Mouse (Mus musculus): Measurements from ENCODE around the gene Rabl3.

Rabl3 gene

DNA sequence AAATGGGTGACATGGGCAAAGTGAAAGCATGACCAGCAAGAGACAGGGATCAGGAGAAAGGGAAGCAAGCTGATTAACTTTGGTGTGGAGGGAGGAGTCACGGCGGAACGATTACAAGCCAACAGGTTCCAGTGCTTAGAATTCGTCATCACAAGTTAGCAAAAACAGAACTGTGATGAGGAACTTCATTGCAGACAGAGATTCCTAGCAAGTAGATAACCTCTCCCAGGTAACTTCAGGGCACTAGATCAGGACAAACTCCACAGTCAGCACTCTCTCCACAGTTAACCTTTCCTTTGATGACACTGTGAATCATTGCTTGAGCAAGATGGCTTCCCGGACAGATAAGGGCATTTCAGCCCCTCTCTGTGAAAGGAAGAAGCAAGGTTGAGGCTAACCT lies 57.7 kb downstream of the Rabl3 start:
- no peak for DNase-seq (ENCODE audit: low spot score in 2 of 2)

DNA sequence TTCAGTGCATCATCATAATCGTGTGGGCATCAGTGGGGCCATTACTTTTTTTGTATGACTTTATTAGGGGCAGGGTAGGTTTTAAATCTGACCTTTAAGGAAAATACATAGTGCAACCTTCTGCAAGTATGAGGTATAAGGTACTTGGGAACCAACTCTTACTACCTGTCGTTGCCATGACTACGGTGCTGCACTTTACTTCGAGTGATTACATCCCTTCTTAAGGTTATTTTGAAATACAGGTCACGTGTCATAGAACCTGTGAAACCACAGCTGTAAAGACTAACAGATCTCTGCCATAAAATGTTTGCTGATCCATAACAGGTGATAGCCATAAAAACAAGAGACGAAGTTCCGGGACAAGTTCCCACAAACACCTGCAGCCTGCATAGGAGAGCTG lies 58.8 kb downstream of the Rabl3 start:
- no peak for DNase-seq (ENCODE audit: low spot score in 2 of 2)

DNA sequence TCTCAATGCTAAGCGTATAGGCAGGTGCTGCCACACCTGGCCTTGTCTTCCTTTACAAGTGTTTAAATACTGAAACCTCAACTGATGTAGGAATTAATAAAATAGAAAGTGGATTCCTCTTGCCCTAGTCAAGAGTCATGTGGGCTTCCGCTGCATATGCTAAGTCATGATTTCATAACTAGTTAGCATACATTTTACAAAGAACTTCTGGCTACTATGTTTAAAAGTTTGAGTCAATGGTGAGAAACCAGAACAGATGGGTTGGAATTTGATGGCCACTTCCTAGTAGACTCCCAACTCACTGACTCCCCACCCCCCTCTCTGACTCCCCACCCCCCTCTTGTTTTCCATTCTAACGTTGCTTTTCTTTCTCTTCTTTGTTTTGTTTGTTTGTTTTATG lies 59.6 kb downstream of the Rabl3 start:
- no peak for DNase-seq (ENCODE audit: low spot score in 2 of 2)

DNA sequence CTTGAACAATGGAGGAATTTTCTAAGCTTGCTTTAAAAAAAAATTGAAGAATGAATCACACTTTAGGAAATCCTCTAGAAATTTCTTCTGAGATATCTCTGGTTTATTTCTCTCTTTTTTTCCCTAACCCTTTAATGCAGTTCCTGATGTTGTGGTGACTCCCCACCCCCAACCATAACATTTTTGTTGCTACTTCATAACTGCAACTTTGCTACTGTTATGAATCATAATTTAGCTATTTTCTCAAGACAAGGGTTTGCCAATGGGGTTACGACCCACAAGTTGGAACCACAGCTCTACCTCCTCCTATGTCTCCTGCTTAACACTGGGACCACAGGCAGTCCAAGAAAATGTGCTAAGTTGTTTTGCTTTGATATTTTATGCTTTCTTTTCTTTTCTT lies 63.7 kb downstream of the Rabl3 start:
- DNase-seq (ENCODE audit: low spot score in 2 of 2), result no peak

DNA sequence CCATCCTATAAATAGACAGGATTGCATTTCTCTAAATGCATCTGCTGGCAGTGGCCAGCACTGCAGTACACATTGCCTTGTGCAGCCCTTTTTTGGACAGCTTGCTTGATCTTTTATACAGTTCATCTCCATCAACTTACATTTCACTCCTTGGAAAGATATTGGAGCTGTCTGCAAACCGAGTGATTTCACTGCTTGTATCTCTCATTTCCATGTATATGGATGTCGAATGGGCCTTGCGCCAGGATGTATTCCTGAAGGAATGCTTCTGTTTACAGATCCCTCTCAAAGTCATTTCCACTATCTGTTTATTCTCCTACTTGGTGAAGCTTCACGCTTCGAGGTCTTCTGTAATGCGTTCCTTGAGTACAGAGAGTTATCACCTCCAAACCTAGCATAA lies 64.6 kb downstream of the Rabl3 start:
- DNase-seq (ENCODE audit: low spot score in 2 of 2), result no peak

DNA sequence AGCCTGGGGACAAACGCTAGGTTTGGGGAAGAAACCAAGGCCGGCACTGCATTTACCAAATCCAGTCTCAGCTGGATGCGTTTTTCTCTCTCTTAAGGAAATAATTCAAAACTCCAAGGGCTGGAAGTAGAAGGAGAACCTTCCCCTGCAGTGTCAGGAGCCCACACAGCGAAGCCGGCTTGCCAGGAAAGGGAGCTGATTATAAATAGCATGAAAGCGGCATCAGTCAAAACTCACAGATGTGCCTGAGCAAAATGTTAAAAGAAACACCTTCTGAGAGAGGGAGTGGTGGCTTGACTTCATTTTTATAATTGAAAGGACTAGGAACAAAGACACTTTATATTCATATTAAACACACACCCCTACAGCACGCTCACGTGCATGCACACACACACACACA lies 70.6 kb downstream of the Rabl3 start:
- peak in 1 of 2 experiments; percentile 29 for DNase-seq (ENCODE audit: low spot score in 2 of 2)

DNA sequence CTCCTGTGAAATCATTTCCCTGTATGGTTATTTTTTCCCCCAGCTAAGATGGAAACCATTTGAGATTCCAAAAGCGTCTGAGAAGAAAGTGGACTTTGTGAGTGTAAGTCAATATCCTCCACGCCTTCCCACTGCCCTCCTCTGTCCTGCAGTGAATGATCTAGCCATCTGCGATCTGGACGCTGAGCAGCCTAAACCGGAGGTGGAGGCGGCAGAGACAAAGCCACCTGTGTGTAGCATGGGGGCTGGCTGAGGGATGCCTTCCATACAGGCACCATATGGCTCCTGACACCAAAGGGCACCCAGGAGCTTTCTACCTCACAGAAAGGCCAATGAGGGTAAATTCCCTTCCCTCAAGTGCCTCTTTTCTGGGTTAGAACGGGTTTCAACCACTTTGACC lies 71.4 kb downstream of the Rabl3 start:
- DNase-seq (ENCODE audit: low spot score in 2 of 2), result no peak

DNA sequence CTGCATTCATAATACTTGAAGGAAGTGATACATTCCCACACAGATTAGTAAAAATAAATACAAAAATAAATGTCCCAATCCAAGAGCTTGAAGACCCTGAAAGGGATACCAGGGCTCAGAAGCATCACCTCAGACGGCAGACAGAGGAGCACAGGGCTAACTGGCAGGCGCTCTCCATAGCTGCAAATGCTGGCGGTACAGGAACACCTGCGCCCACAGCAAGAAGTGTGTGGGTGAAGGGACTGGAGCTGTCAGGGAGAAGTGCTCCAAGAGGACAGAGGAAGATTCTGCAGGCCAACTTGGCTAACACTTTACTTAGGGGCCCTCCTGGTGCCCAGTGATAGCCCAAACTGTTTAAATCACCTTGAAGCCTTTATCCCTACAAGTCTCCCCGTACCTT lies 72.3 kb downstream of the Rabl3 start:
- DNase-seq (ENCODE audit: low spot score in 2 of 2), result no peak

DNA sequence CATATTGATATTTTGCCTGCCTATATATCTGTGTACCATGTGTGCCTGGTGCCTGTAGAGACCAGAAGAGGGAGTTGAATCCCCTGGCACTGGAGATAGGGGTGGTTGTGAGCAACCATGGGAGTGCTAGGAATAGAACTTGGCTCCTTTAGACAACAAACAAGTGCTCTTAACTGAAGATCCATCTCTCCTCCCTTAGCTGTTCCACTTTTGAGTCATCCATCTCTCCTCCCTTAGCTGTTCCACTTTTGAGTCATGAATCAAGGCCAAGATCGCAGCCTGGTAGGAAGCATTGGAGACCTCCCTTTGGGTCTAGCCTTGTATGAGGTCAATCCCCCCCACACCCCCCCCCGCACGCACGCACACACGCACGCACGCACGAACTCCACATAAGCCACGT lies 74.9 kb downstream of the Rabl3 start:
- DNase-seq (ENCODE audit: low spot score in 2 of 2), result no peak

DNA sequence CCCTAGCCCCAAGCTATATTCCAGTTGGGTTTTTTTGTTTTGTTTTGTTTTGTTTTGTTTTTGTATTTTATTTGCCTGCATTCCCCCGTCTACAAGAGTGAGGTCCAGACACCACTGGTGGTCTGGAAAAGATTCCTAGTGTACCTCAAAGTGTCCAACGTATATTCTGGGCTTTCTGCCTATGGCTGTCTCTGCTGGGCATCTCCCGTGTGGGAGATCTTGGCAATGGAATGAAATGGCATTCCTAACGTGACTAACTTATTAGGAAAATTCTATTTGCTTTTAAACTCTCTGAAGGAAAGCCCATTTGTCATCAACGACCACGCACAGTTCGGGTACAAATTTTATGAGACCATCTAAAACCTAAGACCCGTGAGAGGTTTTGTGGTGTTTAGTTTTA lies 75.7 kb downstream of the Rabl3 start:
- no peak for DNase-seq (ENCODE audit: low spot score in 2 of 2)

DNA sequence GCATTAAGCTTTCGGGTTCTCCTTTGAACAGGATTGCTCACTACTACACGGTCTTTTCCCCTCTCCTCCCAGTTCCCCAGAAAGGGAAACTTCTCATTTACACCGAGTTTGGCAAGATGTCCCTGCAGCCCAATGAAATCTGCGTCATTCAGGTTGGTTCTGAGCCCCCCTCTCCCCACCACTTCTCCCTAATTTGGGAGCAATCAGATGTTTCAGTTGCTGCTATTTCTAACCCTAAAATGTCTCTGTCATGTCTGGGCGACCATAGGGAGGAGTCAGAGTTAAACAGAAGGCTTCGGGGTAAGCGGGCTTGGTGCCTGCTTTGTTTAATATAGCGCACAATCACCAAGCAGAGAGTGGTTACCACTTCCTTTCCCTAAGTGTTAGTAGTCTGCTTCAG lies 76.4 kb downstream of the Rabl3 start:
- DNase-seq (ENCODE audit: low spot score in 2 of 2), result no peak

DNA sequence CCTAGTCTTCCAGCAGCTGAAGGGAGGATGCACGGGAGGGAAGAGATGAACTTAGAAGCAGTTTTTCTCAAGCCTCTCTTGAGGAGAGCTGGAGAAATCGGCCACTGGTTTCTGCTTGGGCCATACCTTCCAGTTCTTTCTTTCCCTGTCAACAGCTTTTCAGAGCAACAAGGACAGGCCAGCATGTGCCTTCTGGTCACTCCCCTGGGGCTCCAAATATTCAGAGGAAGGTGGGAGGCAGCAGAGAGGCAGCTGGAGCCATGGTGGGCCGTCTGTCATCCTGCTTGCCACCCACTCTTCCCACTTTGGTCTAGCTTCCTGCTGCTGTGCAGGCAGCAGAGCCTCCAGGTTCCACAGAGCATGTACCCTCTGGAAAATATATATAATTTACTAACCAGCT lies 78.0 kb downstream of the Rabl3 start:
- DNase-seq (ENCODE audit: low spot score in 2 of 2), result peak; percentile 43 to 46

Data from frontal cortex, postnatal 14 days (tissue).